Mouse (Mus musculus) olfactory bulb, adult 2 months (tissue): Measurements from ENCODE around the gene Sgf29.

Source experiments
- CTCF ChIP-seq: fragments of 200-500 bp; IDR thresholded peaks from 2 replicates; pipeline ENCODE4 v1.5.1; 2012; ENCODE audit warnings: low read depth, mild to moderate bottlenecking, low read length, moderate library complexity; ENCODE audit not compliant: insufficient read depth
- POLR2A ChIP-seq: fragments of 200-500 bp; IDR thresholded peaks from 2 replicates; pipeline ENCODE4 v1.6.1; 2012; ENCODE audit warnings: mild to moderate bottlenecking, low read depth, low read length, moderate library complexity; ENCODE audit not compliant: insufficient read depth

GRCm38 (mm10) chr7:126636733-126637520 is 12.2 kb upstream of the Sgf29 start:
- TF ChIP-seq CTCF, result no peak
- no peak for TF ChIP-seq POLR2A
